Mouse (Mus musculus): Measurements from ENCODE around the gene Krtap12-1. TPM values are rescaled to one million over a fixed set of nuclear protein-coding genes. Genes with fewer than 3 reads are reported as not detected.
"Not testable (repeated sequence)": the region's sequence is repeated elsewhere in the genome, so short reads cannot be mapped to it uniquely, and the experiment has no call there.

The Krtap12-1 gene
- polyA plus RNA-seq, 1 experiment from 2014 or later: not detected

GRCm38 (mm10) chr10:77728280-77728679 is 7.9 kb downstream of the Krtap12-1 start:
- Histone ChIP-seq H3K9ac (ENCODE audit: low read depth, low read length) (no peak overlapping the region), H3K27me3 (ENCODE audit: control insufficient read depth, insufficient read depth, low read length) (no peaks in the 10 kb centered on the region), H3K4me2 (replicated peaks; ENCODE audit: low read depth, low read length) (no peak overlapping the region), H3K4me1 (ENCODE audit: control insufficient read depth, insufficient read depth, low read length) (no peaks in the 10 kb centered on the region), H3K9me3 (ENCODE audit: control insufficient read depth, low read length) (no peaks in the 10 kb centered on the region), H3K4me3 (ENCODE audit: low read length) (no peak overlapping the region), H3K36me3 (ENCODE audit: control insufficient read depth, insufficient read depth, low read length) (no peaks in the 10 kb centered on the region), H3K27ac (ENCODE audit: low read depth, low read length) (no peak overlapping the region)
- WGBS: 60% methylated on average over 4 of the region's 4 CpGs
- no peak for ATAC-seq (ENCODE audit: low FRiP score, low TSS enrichment)

DNA sequence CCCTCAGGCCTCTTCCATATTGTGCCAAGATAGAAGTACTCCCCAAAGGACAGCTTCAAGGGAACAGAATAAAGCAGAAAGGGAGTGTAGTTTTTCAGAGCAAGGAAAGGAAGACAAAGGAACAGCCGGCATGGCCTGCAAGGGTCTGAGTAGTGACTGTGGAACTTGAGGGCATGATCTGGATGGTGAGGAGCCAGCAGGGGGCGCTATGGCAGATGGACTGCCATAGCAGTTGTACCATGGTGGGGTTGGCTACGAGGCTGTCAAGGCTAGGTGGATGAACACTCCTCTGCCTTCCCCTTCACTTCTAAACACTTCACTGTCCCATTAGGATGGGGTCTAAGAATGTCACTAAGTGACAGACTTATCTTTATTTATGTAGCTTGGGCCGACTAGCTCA is 8.8 kb downstream of the Krtap12-1 start:
- Histone ChIP-seq H3K4me2 (replicated peaks; ENCODE audit: low read depth, low read length) (no peak overlapping the region), H3K27ac (ENCODE audit: low read depth, low read length) (no peak overlapping the region), H3K4me1 (ENCODE audit: control insufficient read depth, insufficient read depth, low read length) (no peaks in the 10 kb centered on the region), H3K4me3 (ENCODE audit: low read length) (no peak overlapping the region), H3K27me3 (ENCODE audit: control insufficient read depth, insufficient read depth, low read length) (no peaks in the 10 kb centered on the region), H3K9me3 (ENCODE audit: control insufficient read depth, low read length) (no peaks in the 10 kb centered on the region; the same call in 1 of the 2 replicates), H3K9ac (ENCODE audit: low read depth, low read length) (no peak overlapping the region), H3K36me3 (ENCODE audit: control insufficient read depth, insufficient read depth, low read length) (no peaks in the 10 kb centered on the region)
- WGBS: 54% methylated on average over 4 of the region's 4 CpGs
- no peak for ATAC-seq (ENCODE audit: low FRiP score, low TSS enrichment)

GRCm38 (mm10) chr10:77735928-77736327 is 15.5 kb downstream of the Krtap12-1 start:
- Histone ChIP-seq H3K27me3 (ENCODE audit: control insufficient read depth, insufficient read depth, low read length) (no peaks in the 10 kb centered on the region), H3K9ac (ENCODE audit: low read depth, low read length) (no peak overlapping the region), H3K4me2 (replicated peaks; ENCODE audit: low read depth, low read length) (no peak overlapping the region), H3K4me1 (ENCODE audit: control insufficient read depth, insufficient read depth, low read length) (no peaks in the 10 kb centered on the region), H3K36me3 (ENCODE audit: control insufficient read depth, insufficient read depth, low read length) (no peaks in the 10 kb centered on the region), H3K4me3 (ENCODE audit: low read length) (no peak overlapping the region), H3K9me3 (ENCODE audit: control insufficient read depth, low read length) (peaks cover 9% of the 10 kb centered on the region; the same call in 1 of the 2 replicates), H3K27ac (ENCODE audit: low read depth, low read length) (no peak overlapping the region)
- 85% methylated on average over 1 of the region's 1 CpGs for WGBS
- no peak for ATAC-seq (ENCODE audit: low FRiP score, low TSS enrichment)

- WGBS: 89% methylated on average over 4 of the region's 4 CpGs
- Histone ChIP-seq H3K27me3 (ENCODE audit: control insufficient read depth, insufficient read depth, low read length) (no peaks in the 10 kb centered on the region), H3K9me3 (ENCODE audit: control insufficient read depth, low read length) (peaks cover 9% of the 10 kb centered on the region; the same call in 1 of the 2 replicates), H3K4me2 (replicated peaks; ENCODE audit: low read depth, low read length) (no peak overlapping the region), H3K27ac (ENCODE audit: low read depth, low read length) (no peak overlapping the region), H3K36me3 (ENCODE audit: control insufficient read depth, insufficient read depth, low read length) (no peaks in the 10 kb centered on the region), H3K4me1 (ENCODE audit: control insufficient read depth, insufficient read depth, low read length) (no peaks in the 10 kb centered on the region), H3K9ac (ENCODE audit: low read depth, low read length) (no peak overlapping the region), H3K4me3 (ENCODE audit: low read length) (no peak overlapping the region)
- no peak for ATAC-seq (ENCODE audit: low FRiP score, low TSS enrichment)
These were observed 18.5 kb downstream of the Krtap12-1 start for GRCm38 (mm10) chr10:77738929-77739328.

DNA sequence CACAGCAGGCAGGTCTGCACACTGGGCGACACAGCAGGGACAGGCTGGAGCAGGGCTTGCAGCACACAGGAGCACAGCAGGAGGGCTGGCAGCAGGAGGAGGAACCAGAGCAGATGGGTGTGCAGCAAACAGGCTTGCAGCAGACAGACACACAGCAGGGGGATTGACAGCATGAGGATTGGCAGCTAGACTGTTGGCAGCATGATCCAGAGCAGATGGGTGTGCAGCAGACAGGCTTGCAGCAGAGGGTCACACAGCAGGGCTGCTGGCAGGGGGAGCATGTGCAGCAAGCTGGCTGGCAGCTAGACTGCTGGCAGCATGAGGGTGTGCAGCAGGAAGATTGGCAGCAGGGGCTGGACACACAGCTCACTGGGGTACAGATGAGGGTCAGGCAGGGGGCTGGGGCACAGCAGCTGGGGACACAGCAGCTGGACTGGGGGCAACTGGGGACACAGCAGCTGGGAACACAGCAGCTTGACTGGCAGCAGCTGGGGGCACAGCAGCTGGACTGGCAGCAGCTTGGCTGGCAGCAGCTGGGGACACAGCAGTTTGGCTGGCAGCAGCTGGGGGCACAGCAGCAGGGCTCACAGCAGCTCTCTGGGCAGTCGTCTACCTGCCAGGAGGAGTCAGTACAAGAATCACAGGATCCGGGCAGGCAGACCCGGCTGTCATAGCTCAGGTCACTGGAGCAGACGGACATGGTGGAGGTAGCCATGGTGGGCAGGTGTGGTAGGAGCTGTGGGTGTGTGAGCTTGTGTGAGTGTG is 21.7 kb downstream of the Krtap12-1 start, which contains the start of gene Gm18596:
Gene Gm18596 (minus strand): TSS at position 715 of the 765 bp plus-strand sequence.
- WGBS: 55% methylated on average over 4 of the region's 5 CpGs
- not testable (repeated sequence) for H3K4me2 ChIP-seq (replicated peaks; ENCODE audit: low read depth, low read length); H3K27ac ChIP-seq (ENCODE audit: low read depth, low read length); H3K9ac ChIP-seq (ENCODE audit: low read depth, low read length); H3K4me3 ChIP-seq (ENCODE audit: low read length); H3K4me1 ChIP-seq (ENCODE audit: control insufficient read depth, insufficient read depth, low read length); H3K36me3 ChIP-seq (ENCODE audit: control insufficient read depth, insufficient read depth, low read length); H3K9me3 ChIP-seq (ENCODE audit: control insufficient read depth, low read length); ATAC-seq (ENCODE audit: low FRiP score, low TSS enrichment); H3K27me3 ChIP-seq (ENCODE audit: control insufficient read depth, insufficient read depth, low read length)

DNA sequence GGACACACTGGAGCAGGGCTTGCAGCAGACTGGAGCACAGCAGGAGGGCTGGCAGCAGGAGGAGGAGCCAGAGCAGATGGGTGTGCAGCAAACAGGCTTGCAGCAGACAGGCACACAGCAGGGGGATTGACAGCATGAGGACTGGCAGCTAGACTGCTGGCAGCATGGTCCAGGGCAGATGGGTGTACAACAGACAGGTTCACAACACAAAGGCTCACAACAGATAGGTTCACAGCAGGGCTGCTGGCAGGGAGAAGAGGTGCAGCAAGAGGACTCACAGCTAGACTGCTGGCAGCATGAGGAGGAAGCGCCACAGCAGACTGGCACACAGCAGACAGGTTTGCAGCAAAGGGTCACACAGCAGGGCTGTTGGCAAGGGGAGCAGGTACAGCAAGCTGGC is 30.3 kb downstream of the Krtap12-1 start:
- not testable (repeated sequence) for H3K4me2 ChIP-seq (replicated peaks; ENCODE audit: low read depth, low read length); H3K36me3 ChIP-seq (ENCODE audit: control insufficient read depth, insufficient read depth, low read length); H3K9ac ChIP-seq (ENCODE audit: low read depth, low read length); H3K9me3 ChIP-seq (ENCODE audit: control insufficient read depth, low read length); H3K4me1 ChIP-seq (ENCODE audit: control insufficient read depth, insufficient read depth, low read length); H3K27me3 ChIP-seq (ENCODE audit: control insufficient read depth, insufficient read depth, low read length); H3K4me3 ChIP-seq (ENCODE audit: low read length); ATAC-seq (ENCODE audit: low FRiP score, low TSS enrichment); H3K27ac ChIP-seq (ENCODE audit: low read depth, low read length)
- WGBS: 73% methylated on average over 1 of the region's 1 CpGs

DNA sequence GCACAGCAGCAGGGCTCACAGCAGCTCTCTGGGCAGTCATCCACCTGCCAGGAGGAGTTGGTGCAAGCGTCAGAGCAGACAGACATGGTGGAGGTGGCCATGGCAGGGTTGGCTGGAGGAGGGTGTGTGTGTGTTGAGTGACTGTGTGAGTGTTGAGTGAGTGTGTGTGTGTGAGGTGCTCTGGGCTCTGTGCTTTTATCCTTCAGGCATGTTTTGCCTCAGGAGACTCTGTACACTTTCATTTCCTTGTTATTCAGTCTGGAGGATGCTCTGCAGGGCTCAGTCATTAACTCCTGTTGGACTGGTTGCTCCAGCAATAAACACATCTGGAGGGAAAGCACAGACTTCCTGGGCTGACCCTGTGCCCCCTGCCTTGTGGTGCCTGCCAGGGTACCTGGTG is 30.9 kb downstream of the Krtap12-1 start, which contains the start of gene Gm9736:
Gene Gm9736 (minus strand): TSS at position 101 of the 400 bp plus-strand sequence.
- not testable (repeated sequence) for H3K4me2 ChIP-seq (replicated peaks; ENCODE audit: low read depth, low read length); H3K4me1 ChIP-seq (ENCODE audit: control insufficient read depth, insufficient read depth, low read length); H3K4me3 ChIP-seq (ENCODE audit: low read length); H3K9me3 ChIP-seq (ENCODE audit: control insufficient read depth, low read length); H3K36me3 ChIP-seq (ENCODE audit: control insufficient read depth, insufficient read depth, low read length); H3K27ac ChIP-seq (ENCODE audit: low read depth, low read length); H3K9ac ChIP-seq (ENCODE audit: low read depth, low read length); ATAC-seq (ENCODE audit: low FRiP score, low TSS enrichment); H3K27me3 ChIP-seq (ENCODE audit: control insufficient read depth, insufficient read depth, low read length)
- 60% methylated on average over 1 of the region's 1 CpGs for WGBS

DNA sequence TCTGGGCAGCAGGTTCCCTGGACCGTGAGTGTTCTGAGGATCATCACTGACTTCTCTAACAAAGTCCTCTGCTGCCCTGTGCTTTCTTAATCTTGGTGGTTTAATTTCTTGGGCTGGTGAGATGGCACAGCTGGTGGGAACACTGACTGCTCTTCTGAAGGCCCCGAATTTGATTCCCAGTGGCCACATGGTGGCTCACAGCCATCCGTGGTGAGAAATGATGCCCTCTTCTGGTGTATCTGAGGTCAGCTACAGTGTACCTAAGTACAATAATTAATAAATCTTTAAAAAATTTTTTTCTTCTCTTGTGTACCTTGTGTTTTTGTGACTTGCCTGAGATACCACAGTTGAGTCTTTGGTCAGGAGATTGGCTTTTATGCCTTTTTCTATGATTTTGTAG is 31.9 kb downstream of the Krtap12-1 start:
- H3K36me3 ChIP-seq (ENCODE audit: control insufficient read depth, insufficient read depth, low read length); H3K27me3 ChIP-seq (ENCODE audit: control insufficient read depth, insufficient read depth, low read length); H3K27ac ChIP-seq (ENCODE audit: low read depth, low read length); H3K9me3 ChIP-seq (ENCODE audit: control insufficient read depth, low read length); H3K4me1 ChIP-seq (ENCODE audit: control insufficient read depth, insufficient read depth, low read length); ATAC-seq (ENCODE audit: low FRiP score, low TSS enrichment); H3K4me2 ChIP-seq (replicated peaks; ENCODE audit: low read depth, low read length); H3K4me3 ChIP-seq (ENCODE audit: low read length); H3K9ac ChIP-seq (ENCODE audit: low read depth, low read length): not testable (repeated sequence)
- WGBS: 60% methylated on average over 3 of the region's 3 CpGs

- no peaks in the 10 kb centered on the region for H3K4me1 ChIP-seq (ENCODE audit: control insufficient read depth, insufficient read depth, low read length)
- H3K4me3 ChIP-seq (ENCODE audit: low read length): no peak overlapping the region
- H3K4me2 ChIP-seq (replicated peaks; ENCODE audit: low read depth, low read length): no peak overlapping the region
- H3K27ac ChIP-seq (ENCODE audit: low read depth, low read length): no peak overlapping the region
- H3K9me3 ChIP-seq (ENCODE audit: control insufficient read depth, low read length): no peaks in the 10 kb centered on the region
- no peaks in the 10 kb centered on the region for H3K27me3 ChIP-seq (ENCODE audit: control insufficient read depth, insufficient read depth, low read length)
- no peaks in the 10 kb centered on the region for H3K36me3 ChIP-seq (ENCODE audit: control insufficient read depth, insufficient read depth, low read length)
- ATAC-seq (ENCODE audit: low FRiP score, low TSS enrichment): no peak
- H3K9ac ChIP-seq (ENCODE audit: low read depth, low read length): no peak overlapping the region
These were observed 33.0 kb downstream of the Krtap12-1 start for GRCm38 (mm10) chr10:77753448-77753847.

Measured in kidney, embryonic 14.5 days (tissue).